Mouse (Mus musculus) ES-E14 (cell line): ENCODE measurements around the gene Gpr137.

Experiments
- CHD2 ChIP-seq: IDR thresholded peaks from 2 replicates; pipeline ENCODE4 v1.6.1; 2014; ENCODE audit warnings: mild to moderate bottlenecking, low read depth, low read length, inconsistent platforms
- HCFC1 ChIP-seq: IDR thresholded peaks from 2 replicates; pipeline ENCODE4 v1.6.1; 2012; ENCODE audit warnings: low read length, inconsistent platforms, borderline replicate concordance; ENCODE audit not compliant: insufficient read depth
- MAFK ChIP-seq: IDR thresholded peaks from 2 replicates; pipeline ENCODE4 v1.6.1; 2014; ENCODE audit warnings: mild to moderate bottlenecking, low read depth, low read length, inconsistent platforms; ENCODE audit not compliant: insufficient read depth
- ZC3H11A ChIP-seq: IDR thresholded peaks from 2 replicates; pipeline ENCODE4 v1.6.1; 2012; ENCODE audit warnings: low read depth, mild to moderate bottlenecking, inconsistent platforms, low read length, borderline replicate concordance
- ZNF384 ChIP-seq: IDR thresholded peaks from 2 replicates; pipeline ENCODE4 v1.6.1; 2012; ENCODE audit warnings: low read depth, low read length, inconsistent platforms

DNA sequence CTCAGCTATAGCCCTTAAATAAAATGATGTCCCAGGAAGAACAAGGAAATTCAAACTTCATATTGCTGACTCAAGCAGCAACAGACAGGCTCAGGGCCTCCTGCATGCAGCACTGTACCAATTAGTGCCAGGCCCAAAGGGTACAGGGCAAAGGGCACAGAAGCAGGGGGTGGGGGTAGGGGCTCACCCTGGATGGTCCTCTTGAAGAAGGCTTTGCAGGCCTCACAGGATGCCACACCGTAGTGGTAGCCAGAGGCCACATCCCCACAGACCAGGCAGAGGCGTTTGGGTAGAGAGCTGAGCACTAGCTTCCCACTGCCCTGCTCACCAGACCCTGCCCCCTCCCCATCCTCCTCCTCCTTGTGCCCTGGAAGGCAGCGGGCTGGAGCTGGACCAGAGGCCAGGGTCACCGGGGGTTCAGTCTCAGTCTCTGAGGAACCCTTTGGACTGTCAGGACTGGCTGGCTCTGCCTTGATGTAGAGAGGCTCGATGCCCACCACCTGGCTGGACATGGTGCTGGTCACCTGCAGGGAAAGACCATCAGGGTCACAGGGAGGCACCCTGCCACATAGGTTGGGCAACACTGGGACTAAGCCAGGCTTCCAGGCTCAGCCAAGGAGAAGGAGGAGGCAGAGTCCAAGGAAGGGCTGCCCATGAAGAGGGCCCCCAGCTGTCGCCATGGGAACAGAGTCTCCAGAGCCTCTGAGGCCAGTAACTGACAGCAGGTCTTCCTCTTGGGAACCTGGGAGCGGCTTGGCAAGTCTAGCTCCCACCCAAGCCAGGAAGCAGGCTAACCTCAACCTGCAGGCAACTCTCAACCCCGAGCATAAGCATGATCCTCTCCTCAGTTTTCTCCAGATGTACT is 22.2 kb downstream of the Gpr137 start:
- TF ChIP-seq ZNF384 (no peak), MAFK (no peak), ZC3H11A (no peak), HCFC1 (no peak), CHD2 (no peak)
